Mouse (Mus musculus) CH12.LX (cell line): ENCODE data around the gene Nck2. TPM values are rescaled to one million over a fixed set of nuclear protein-coding genes. Genes with fewer than 3 reads are reported as not detected.
A peak's percentile ranks its signal among the peaks of the same experiment; 100 is the strongest.

ENCODE experiments used
- DNase-seq: peaks from one replicate; pipeline ENCODE4 v3.0.0-alpha.2; 2013; ENCODE audit errors: extremely low read depth
- H3K27ac ChIP-seq: 2 replicates; pipeline ENCODE4 v1.5.1; 2012; ENCODE audit warnings: low read depth, mild to moderate bottlenecking, control low read depth, moderate library complexity; ENCODE audit not compliant: insufficient read depth
- H3K27me3 ChIP-seq: replicated peaks from 2 replicates; pipeline ENCODE3; 2012; ENCODE audit warnings: inconsistent platforms
- H3K36me3 ChIP-seq, 2 experiments: replicated peaks in 1 of 2; 2 replicates each; pipeline versions ENCODE3 to v1.6.1; 2012; ENCODE audit warnings: inconsistent platforms in 1 of 2, low read length in 1 of 2, mild to moderate bottlenecking in 1 of 2, mixed read lengths in 1 of 2, moderate library complexity in 1 of 2; ENCODE audit not compliant: control insufficient read depth in 1 of 2, insufficient read depth in 1 of 2
- H3K4me1 ChIP-seq, 2 experiments: 2 replicates each; pipeline ENCODE4 v1.6.1; 2012; ENCODE audit warnings: inconsistent platforms in 1 of 2, moderate library complexity in 1 of 2; ENCODE audit not compliant: insufficient read depth in 2 of 2, control insufficient read depth in 1 of 2
- H3K4me2 ChIP-seq: 2 replicates; pipeline ENCODE4 v1.6.1; 2012; ENCODE audit warnings: low read depth, mild to moderate bottlenecking, control low read depth; ENCODE audit not compliant: poor library complexity, insufficient read depth, severe bottlenecking
- H3K4me3 ChIP-seq, 3 experiments: fragments of 150-350 bp in 1 of 3; sonication (generic) in 1 of 3; replicated peaks in 1 of 3; 2 replicates each; pipeline versions ENCODE3 to v1.5.1; 2011 to 2012; ENCODE audit warnings: low read depth in 2 of 3, low read length in 2 of 3, mild to moderate bottlenecking in 2 of 3, moderate library complexity in 2 of 3, control low read depth in 1 of 3, improper control_type of control experiment in 1 of 3, inconsistent platforms in 1 of 3, mixed read lengths in 1 of 3; ENCODE audit not compliant: poor library complexity in 1 of 3
- H3K79me2 ChIP-seq: replicated peaks from 2 replicates; pipeline ENCODE4 v1.6.1; 2012; ENCODE audit warnings: mild to moderate bottlenecking, moderate library complexity; ENCODE audit not compliant: control insufficient read depth, poor library complexity, insufficient read depth, severe bottlenecking; ENCODE audit errors: extremely low read depth
- H3K9ac ChIP-seq: 2 replicates; pipeline ENCODE4 v1.6.1; 2012; ENCODE audit warnings: low read depth, mild to moderate bottlenecking, control low read depth, moderate library complexity; ENCODE audit not compliant: insufficient read depth
- H3K9me3 ChIP-seq: replicated peaks from 2 replicates; pipeline ENCODE3; 2012; ENCODE audit warnings: low read length, inconsistent platforms, mixed read lengths
- BHLHE40 ChIP-seq: IDR thresholded peaks from 2 replicates; pipeline ENCODE4 v1.6.1; 2011; ENCODE audit warnings: mild to moderate bottlenecking, low read depth, low read length, improper control_type of control experiment
- CHD2 ChIP-seq: IDR thresholded peaks from 2 replicates; pipeline ENCODE4 v1.6.1; 2011; ENCODE audit warnings: low read length, improper control_type of control experiment
- CTCF ChIP-seq, 2 experiments: IDR thresholded peaks in 1 of 2; conservative IDR thresholded peaks in 1 of 2; 2 replicates each; pipeline ENCODE4 v1.5.1; 2011 to 2012; ENCODE audit warnings: low read depth in 2 of 2, low read length in 2 of 2, improper control_type of control experiment in 1 of 2, inconsistent platforms in 1 of 2, mild to moderate bottlenecking in 1 of 2, moderate library complexity in 1 of 2
- GABPA ChIP-seq: IDR thresholded peaks from 2 replicates; pipeline ENCODE4 v1.6.1; 2012; ENCODE audit warnings: low read depth, low read length, improper control_type of control experiment, inconsistent platforms; ENCODE audit not compliant: insufficient replicate concordance
- JUND ChIP-seq: conservative IDR thresholded peaks from 2 replicates; pipeline ENCODE4 v1.6.1; 2011; ENCODE audit warnings: low read depth, low read length, improper control_type of control experiment
- MAFK ChIP-seq: IDR thresholded peaks from 2 replicates; pipeline ENCODE4 v1.6.1; 2011; ENCODE audit warnings: low read length, improper control_type of control experiment; ENCODE audit not compliant: insufficient replicate concordance
- MAX ChIP-seq: IDR thresholded peaks from 2 replicates; pipeline ENCODE4 v1.6.1; 2011; ENCODE audit warnings: low read length, improper control_type of control experiment
- MAZ ChIP-seq: IDR thresholded peaks from 2 replicates; pipeline ENCODE4 v1.6.1; 2012; ENCODE audit warnings: low read depth, mild to moderate bottlenecking, inconsistent platforms, low read length, improper control_type of control experiment, moderate library complexity
- MEF2A ChIP-seq: IDR thresholded peaks from 2 replicates; pipeline ENCODE4 v1.6.1; 2014; ENCODE audit warnings: low read depth, mild to moderate bottlenecking, inconsistent platforms, low read length, improper control_type of control experiment, borderline replicate concordance
- POLR2A ChIP-seq: IDR thresholded peaks from 2 replicates; pipeline ENCODE4 v1.6.1; 2011; ENCODE audit warnings: low read depth, mild to moderate bottlenecking, improper control_type of control experiment, low read length
- POLR2AphosphoS2 ChIP-seq: IDR thresholded peaks from 2 replicates; pipeline ENCODE4 v1.6.1; 2011; ENCODE audit warnings: low read depth, low read length, improper control_type of control experiment
- RAD21 ChIP-seq: IDR thresholded peaks from 2 replicates; pipeline ENCODE4 v1.6.1; 2011; ENCODE audit warnings: low read depth, mild to moderate bottlenecking, low read length, improper control_type of control experiment, moderate library complexity
- RCOR1 ChIP-seq: conservative IDR thresholded peaks from 2 replicates; pipeline ENCODE4 v1.6.1; 2012; ENCODE audit warnings: low read depth, mild to moderate bottlenecking, inconsistent platforms, low read length, improper control_type of control experiment
- SIN3A ChIP-seq: IDR thresholded peaks from 2 replicates; pipeline ENCODE4 v1.6.1; 2012; ENCODE audit warnings: low read length, improper control_type of control experiment, inconsistent platforms
- SMC3 ChIP-seq: IDR thresholded peaks from 2 replicates; pipeline ENCODE4 v1.6.1; 2011; ENCODE audit warnings: low read depth, low read length, improper control_type of control experiment
- TBP ChIP-seq: conservative IDR thresholded peaks from 2 replicates; pipeline ENCODE4 v1.6.1; 2011; ENCODE audit warnings: low read depth, low read length, improper control_type of control experiment
- ZC3H11A ChIP-seq: IDR thresholded peaks from 2 replicates; pipeline ENCODE4 v1.6.1; 2012; ENCODE audit warnings: low read depth, mild to moderate bottlenecking, inconsistent platforms, low read length, improper control_type of control experiment
- ZKSCAN1 ChIP-seq: IDR thresholded peaks from 2 replicates; pipeline ENCODE4 v1.6.1; 2012; ENCODE audit warnings: low read depth, inconsistent platforms, low read length, improper control_type of control experiment, borderline replicate concordance
- ZMIZ1 ChIP-seq: IDR thresholded peaks from 2 replicates; pipeline ENCODE4 v1.6.1; 2012; ENCODE audit warnings: low read depth, mild to moderate bottlenecking, inconsistent platforms, low read length, improper control_type of control experiment
- ZNF384 ChIP-seq: IDR thresholded peaks from 2 replicates; pipeline ENCODE4 v1.6.1; 2012; ENCODE audit warnings: low read depth, low read length, improper control_type of control experiment, inconsistent platforms
- dilution Hi-C: fragments of 300-500 bp; cut with MboI; formaldehyde crosslinking; loops from 2 replicates; pipeline ENCODE4 v1.14.3; 2020; ENCODE audit warnings: low sequenced_read_pairs; ENCODE audit not compliant: extremely low pct_unique_long_range_greater_than_20kb, extremely low pct_ligation_motif_present
- in situ Hi-C: fragments of 300-500 bp; cut with MboI; formaldehyde crosslinking; loops from 3 replicates; pipeline ENCODE4 v1.14.3; 2019; ENCODE audit warnings: low sequenced_read_pairs, low pct_ligation_motif_present, low pct_unique_long_range_greater_than_20kb, mixed read lengths
- polyA plus RNA-seq: library from polyadenylated mRNA; unstranded; fragments of >175 nt; gene quantifications from 2 replicates; pipeline ENCODE4 v1.2.1, GENCODE M21; 2012; ENCODE audit warnings: low read depth; ENCODE audit not compliant: insufficient read length
- total RNA-seq, 2 experiments: library from RNA; depleted of rRNA; stranded (reverse); fragments of 300-350 nt in 1 of 2; fragments of >200 nt in 1 of 2; gene quantifications; 2 replicates each; pipeline ENCODE4 v1.2.3; 2012 to 2014

The Nck2 gene
- total and polyA plus RNA-seq, 3 experiments: 4.4 to 7.6 (median 4.6) TPM

GRCm38 (mm10) chr1:43593069-43593468 is 148.7 kb downstream of the Nck2 start:
- Histone ChIP-seq H3K27ac (no peak overlapping the region), H3K9me3 (no peaks in the 10 kb centered on the region), H3K4me2 (no peak overlapping the region), H3K4me3 (no peak overlapping the region), H3K4me1 (peaks cover 0 to 12% of the 10 kb centered on the region in 2 experiments; a peak in 1 of 4 replicates), H3K36me3 (no peaks in the 10 kb centered on the region), H3K79me2 (no peaks in the 10 kb centered on the region), H3K27me3 (no peaks in the 10 kb centered on the region), H3K9ac (no peak overlapping the region)
- DNase-seq: peak; percentile 4
- in situ Hi-C loops: no loop called here
- no peak for TF ChIP-seq ZKSCAN1
- no peak for TF ChIP-seq ZNF384
- TF ChIP-seq MEF2A: no peak
- no peak for TF ChIP-seq CHD2
- no peak for TF ChIP-seq JUND
- TF ChIP-seq POLR2AphosphoS2: no peak
- no peak for TF ChIP-seq POLR2A
- no peak for TF ChIP-seq ZC3H11A
- no peak for TF ChIP-seq CTCF (conservative IDR thresholded peaks at IDR 0.05 in 1 of 2, IDR thresholded peaks at IDR 0.05 in 1 of 2; ENCODE audit: low read depth in 2 of 2, low read length in 2 of 2)
- TF ChIP-seq ZMIZ1: no peak
- dilution Hi-C loops: no loop called here

- Histone ChIP-seq H3K4me2 (no peak overlapping the region), H3K27me3 (no peaks in the 10 kb centered on the region), H3K4me1 (peaks cover 0 to 12% of the 10 kb centered on the region in 2 experiments; a peak in 1 of 4 replicates), H3K9ac (no peak overlapping the region), H3K27ac (no peak overlapping the region), H3K4me3 (no peak overlapping the region), H3K9me3 (no peaks in the 10 kb centered on the region), H3K79me2 (no peaks in the 10 kb centered on the region), H3K36me3 (no peaks in the 10 kb centered on the region)
- no peak for TF ChIP-seq MAX
- TF ChIP-seq SMC3: no peak
- no peak for TF ChIP-seq BHLHE40
- no peak for TF ChIP-seq RCOR1
- no peak for TF ChIP-seq MAFK
- TF ChIP-seq ZKSCAN1: no peak
- TF ChIP-seq ZNF384: no peak
- TF ChIP-seq MAZ: no peak
- no peak for TF ChIP-seq GABPA
- no peak for TF ChIP-seq POLR2A
- TF ChIP-seq SIN3A: no peak
- TF ChIP-seq TBP: no peak
- no peak for TF ChIP-seq POLR2AphosphoS2
- TF ChIP-seq RAD21: no peak
- DNase-seq: no peak
- in situ Hi-C loops (no loop called here), dilution Hi-C loops (no loop called here)
Measured at GRCm38 (mm10) chr1:43594738-43595137, 150.4 kb downstream of the Nck2 start.
